Mouse (Mus musculus) testis, adult 2 months (tissue): Measurements from ENCODE around the gene Agxt.

Experiments
- CTCF ChIP-seq: fragments of 200-500 bp; IDR thresholded peaks from 2 replicates; pipeline ENCODE4 v1.5.1; 2012; ENCODE audit warnings: low read depth, mild to moderate bottlenecking, inconsistent platforms, low read length, moderate library complexity; ENCODE audit not compliant: control insufficient read depth, insufficient read depth, insufficient replicate concordance
- POLR2A ChIP-seq: fragments of 200-500 bp; IDR thresholded peaks from 2 replicates; pipeline ENCODE4 v1.6.1; 2012; ENCODE audit warnings: low read depth, mild to moderate bottlenecking, inconsistent platforms, low read length, moderate library complexity; ENCODE audit not compliant: control insufficient read depth

GRCm38 (mm10) chr1:93123179-93123854 is 11.7 kb upstream of the Agxt start:
- no peak for TF ChIP-seq CTCF
- TF ChIP-seq POLR2A, result no peak
